27 mouse cellular contexts compared by ENCODE assay signal in the genomic region with DNA sequence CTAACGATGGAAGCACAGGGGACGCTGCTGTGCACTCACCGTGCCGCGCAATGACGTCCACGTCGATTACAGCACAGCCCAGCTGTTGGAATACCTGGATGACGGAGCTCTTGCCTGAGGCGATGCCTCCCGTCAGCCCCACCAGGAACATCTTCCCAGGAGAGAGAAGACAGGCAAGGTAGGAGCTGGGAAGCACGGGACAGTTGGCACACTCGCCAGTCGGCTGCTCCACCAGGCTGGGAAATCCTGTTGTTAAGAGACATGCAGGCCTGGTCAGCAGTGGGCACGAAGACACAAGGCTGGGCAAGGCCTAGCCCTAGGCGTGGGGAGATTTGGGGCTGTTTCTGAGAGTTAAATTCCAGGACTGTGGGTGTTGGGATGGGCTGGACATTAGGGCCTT. TPM values are rescaled to one million over a fixed set of nuclear protein-coding genes. Genes with fewer than 3 reads are reported as not detected.
DNase-seq lines count a peak whose midpoint lies in the region; ATAC-seq and TF ChIP-seq lines count a peak whose summit lies in the region.
"Had no signal": no experiment of that assay in that cellular context is flagged by ENCODE, and none has a peak within 500 bp of the region (broad histone marks: within the 10 kb centered on the region; RNA-seq: fewer than 3 reads in every experiment).

No protein-coding gene starts in this region.

- no peak for TF ChIP-seq EP300 in MEL (IDR thresholded peaks at IDR 0.05; ENCODE audit: low read depth in 1 of 2, low read length in 2 of 2)

- TF ChIP-seq RAD21 in MEL (IDR thresholded peaks at IDR 0.05; ENCODE audit: low read depth, low read length) = no peak

- H3K79me2 ChIP-seq in C2C12 (ENCODE audit: control insufficient read depth, insufficient read depth) (peaks cover 50% of the 10 kb centered on the region), MEL (ENCODE audit: control insufficient read depth, insufficient read depth, low read length, poor library complexity) (peaks cover 2% of the 10 kb centered on the region)

- H3K27me3 ChIP-seq in heart, embryonic 10.5 days (ENCODE audit: insufficient read depth, poor library complexity, severe bottlenecking) = no peaks in the 10 kb centered on the region
- H3K27me3 ChIP-seq in lung, embryonic 15.5 days = no peaks in the 10 kb centered on the region
- H3K27me3 ChIP-seq in C2C12 (ENCODE audit: control insufficient read depth, insufficient read depth, insufficient read length) = no peaks in the 10 kb centered on the region
- H3K27me3 ChIP-seq in MEL (ENCODE audit: control insufficient read depth in 1 of 2, insufficient read depth in 2 of 2, low read length in 2 of 2) = no peaks in the 10 kb centered on the region
- H3K27me3 ChIP-seq: forebrain, embryonic 13.5 days; intestine, embryonic 15.5 days; midbrain, embryonic 15.5 days; neural tube, embryonic 13.5 days had no signal

- peaks cover 63% of the 10 kb centered on the region for H3K36me3 ChIP-seq in heart, embryonic 10.5 days
- H3K36me3 ChIP-seq in lung, embryonic 15.5 days = peaks cover 54% of the 10 kb centered on the region
- H3K36me3 ChIP-seq in C2C12 (ENCODE audit: control insufficient read depth, insufficient read depth) = peaks cover 30% of the 10 kb centered on the region
- H3K36me3 ChIP-seq in MEL (ENCODE audit: control insufficient read depth in 1 of 2, insufficient read depth in 2 of 2, low read length in 2 of 2) = peaks cover 5 to 23% of the 10 kb centered on the region in 2 experiments; a peak in 3 of 4 replicates

- peaks cover 32% of the 10 kb centered on the region for H3K79me3 ChIP-seq in C2C12 (ENCODE audit: low read depth)

- DNase-seq in heart, embryonic 10.5 days (ENCODE audit: low spot score) = no peak
- no peak for DNase-seq in heart, postnatal 4 days
- DNase-seq in lung, postnatal 25 days (ENCODE audit: low spot score) = no peak
- no peak for DNase-seq in MEL (ENCODE audit: low read depth, low spot score)
- no peak for DNase-seq in right cerebral cortex, postnatal 36 days (ENCODE audit: low spot score in 2 of 2)
- DNase-seq: adrenal gland, adult 8-10 months; cerebellum, adult 2 months; cerebellum, postnatal 14 days; gastrocnemius, postnatal 25 days; heart, postnatal 10 days; kidney, adult 8-10 months; kidney, postnatal 4 days; liver; lung, postnatal 36 days had no signal

- no peak overlapping the region for H3K4me2 ChIP-seq in lung, embryonic 15.5 days
- H3K4me2 ChIP-seq: forebrain, embryonic 13.5 days; heart, embryonic 11.5 days; intestine, embryonic 15.5 days; lung, embryonic 14.5 days; midbrain, embryonic 15.5 days; neural tube, embryonic 13.5 days had no signal

- no peak for TF ChIP-seq CTCF in C2C12 (IDR thresholded peaks at IDR 0.05; ENCODE audit: control insufficient read depth, insufficient read depth, insufficient read length)
- TF ChIP-seq CTCF in MEL (IDR thresholded peaks at IDR 0.05 in 2 of 3, conservative IDR thresholded peaks at IDR 0.05 in 1 of 3; ENCODE audit: control insufficient read depth in 1 of 3, insufficient read depth in 1 of 3, low read depth in 2 of 3, low read length in 3 of 3, poor library complexity in 1 of 3, severe bottlenecking in 1 of 3) = no peak

- ATAC-seq in lung, embryonic 15.5 days (ENCODE audit: borderline replicate concordance, extremely low read depth, low FRiP score, low TSS enrichment) = no peak
- ATAC-seq: forebrain, embryonic 13.5 days; hindbrain, embryonic 16.5 days; intestine, embryonic 15.5 days; midbrain, embryonic 15.5 days had no signal

- peaks cover 47% of the 10 kb centered on the region for H3K4me1 ChIP-seq in heart, embryonic 10.5 days
- peaks cover 40% of the 10 kb centered on the region for H3K4me1 ChIP-seq in lung, embryonic 15.5 days
- peaks cover 17 to 26% of the 10 kb centered on the region in 2 experiments for H3K4me1 ChIP-seq in MEL (ENCODE audit: control insufficient read depth in 1 of 2, insufficient read depth in 2 of 2, low read length in 2 of 2)

- WGBS in heart, embryonic 10.5 days = 90% methylated on average over 16 of the region's 16 CpGs
- 83% methylated on average over 16 of the region's 16 CpGs for WGBS in lung, embryonic 15.5 days

- TF ChIP-seq POLR2A in MEL (IDR thresholded peaks at IDR 0.05; ENCODE audit: control insufficient read depth in 1 of 2, insufficient read depth in 1 of 2, low read depth in 1 of 2, low read length in 2 of 2, poor library complexity in 1 of 2) = no peak

- no peaks in the 10 kb centered on the region for H3K9me3 ChIP-seq in heart, embryonic 10.5 days
- H3K9me3 ChIP-seq in lung, embryonic 15.5 days = no peaks in the 10 kb centered on the region
- H3K9me3 ChIP-seq in MEL (replicated peaks; ENCODE audit: insufficient read depth, low read length) = no peaks in the 10 kb centered on the region
- H3K9me3 ChIP-seq: forebrain, embryonic 13.5 days; hindbrain, embryonic 10.5 days; intestine, embryonic 15.5 days; midbrain, embryonic 15.5 days; neural tube, embryonic 13.5 days had no signal

- H3ac ChIP-seq in C2C12 (ENCODE audit: control insufficient read depth, insufficient read length, low read depth) = peak overlapping the region; percentile 8

- peak overlapping the region; percentile 79; the same call in 1 of the 2 replicates for H3K27ac ChIP-seq in heart, embryonic 10.5 days
- H3K27ac ChIP-seq in lung, embryonic 15.5 days = no peak overlapping the region
- peak overlapping the region; percentile 99; the same call in 1 of the 2 replicates for H3K27ac ChIP-seq in MEL (ENCODE audit: control insufficient read depth, low read depth, low read length)
- H3K27ac ChIP-seq: intestine, embryonic 15.5 days; kidney, postnatal 0 days; liver, embryonic 14.5 days; midbrain, embryonic 15.5 days; neural tube, embryonic 13.5 days had no signal

- no peak overlapping the region for H3K4me3 ChIP-seq in heart, embryonic 10.5 days
- no peak overlapping the region for H3K4me3 ChIP-seq in lung, embryonic 15.5 days
- H3K4me3 ChIP-seq in C2C12 (ENCODE audit: insufficient read depth, poor library complexity, severe bottlenecking) (peak overlapping the region; percentile 7), MEL (ENCODE audit: control insufficient read depth in 1 of 2, insufficient read depth in 1 of 2, low read depth in 2 of 2, low read length in 2 of 2) (no peak overlapping the region)
- H3K4me3 ChIP-seq: forebrain, embryonic 13.5 days; hindbrain, embryonic 10.5 days; intestine, embryonic 15.5 days; midbrain, embryonic 15.5 days; neural tube, embryonic 13.5 days had no signal

- peak overlapping the region; percentile 19; the same call in 1 of the 2 replicates for H3K9ac ChIP-seq in lung, embryonic 15.5 days
- H3K9ac ChIP-seq in MEL (ENCODE audit: control insufficient read depth, low read depth, low read length, poor library complexity, severe bottlenecking) = no peak overlapping the region
- H3K9ac ChIP-seq: forebrain, embryonic 13.5 days; intestine, embryonic 15.5 days; liver, embryonic 14.5 days; lung, embryonic 14.5 days; midbrain, embryonic 15.5 days; neural tube, embryonic 13.5 days had no signal

TF ChIP-seq in C2C12, 6 proteins besides CTCF, POLR2A, EP300 and RAD21:
- no peak for TF ChIP-seq USF1 (IDR thresholded peaks at IDR 0.05; ENCODE audit: low read depth)
- peak; percentile 33 for TF ChIP-seq MAX (IDR thresholded peaks at IDR 0.05)

TF ChIP-seq in MEL, 35 proteins besides CTCF, POLR2A, EP300 and RAD21 (continues in another document):
- TF ChIP-seq ZKSCAN1 (IDR thresholded peaks at IDR 0.05; ENCODE audit: low read depth, low read length) = no peak
- no peak for TF ChIP-seq ETS1 (IDR thresholded peaks at IDR 0.05; ENCODE audit: low read depth, low read length)
- no peak for TF ChIP-seq POLR2AphosphoS2 (IDR thresholded peaks at IDR 0.05; ENCODE audit: low read length)
- no peak for TF ChIP-seq NRF1 (IDR thresholded peaks at IDR 0.05; ENCODE audit: insufficient read depth, low read depth, low read length, poor library complexity, severe bottlenecking)
- TF ChIP-seq MYB (IDR thresholded peaks at IDR 0.05; ENCODE audit: low read depth, low read length) = no peak
- TF ChIP-seq RCOR1 (IDR thresholded peaks at IDR 0.05; ENCODE audit: low read depth, low read length) = no peak
- TF ChIP-seq POLR2AphosphoS5 (IDR thresholded peaks at IDR 0.05; ENCODE audit: borderline replicate concordance, low read depth, low read length) = no peak
- TF ChIP-seq ZNF384 (IDR thresholded peaks at IDR 0.05; ENCODE audit: low read depth, low read length) = no peak
- TF ChIP-seq ZC3H11A (IDR thresholded peaks at IDR 0.05; ENCODE audit: low read depth, low read length) = no peak
- no peak for TF ChIP-seq CHD2 (IDR thresholded peaks at IDR 0.05; ENCODE audit: low read length)
- TF ChIP-seq ZMIZ1 (IDR thresholded peaks at IDR 0.05; ENCODE audit: low read depth, low read length) = no peak
- no peak for TF ChIP-seq USF2 (IDR thresholded peaks at IDR 0.05; ENCODE audit: borderline replicate concordance in 1 of 2, insufficient read depth in 1 of 2, low read depth in 1 of 2, low read length in 2 of 2)
- no peak for TF ChIP-seq GATA1 (IDR thresholded peaks at IDR 0.05; ENCODE audit: low read depth, low read length)

RNA-seq across cellular contexts. Expression of a gene that starts 27.9 kb away (rescaled TPM):
- 58.4 and 59.0 TPM in 2 replicates for polyA plus RNA-seq in heart, embryonic 10.5 days (2016; fragmentation: Nextera tagmentation; extraction: Ambion mirVana)
- 10 to 100 TPM; 57.6 to 62.7 TPM for total RNA-seq in heart, postnatal 4 days (2021)
- polyA plus RNA-seq in lung, embryonic 15.5 days (2015; fragmentation: Nextera tagmentation; extraction: Ambion mirVana) = 56.8 and 59.9 TPM in 2 replicates
- 64.9 TPM for polyA plus RNA-seq in C2C12 (2012; fragmentation: generic; extraction: Trizol)
- total RNA-seq in MEL (2012; rRNA removed) = 70.5 and 85.1 TPM in 2 replicates
- polyA plus RNA-seq in MEL (2012; ENCODE audit: insufficient read depth in 1 of 2, insufficient read length in 2 of 2, low read depth in 1 of 2, low replicate concordance in 2 of 2, missing spikeins in 1 of 2) = 100 to 1,000 TPM in 1 of 2 experiments, 10 to 100 TPM in 1; 29.8 to 147 TPM

RNA-seq across cellular contexts. Expression of a gene that starts 28.0 kb away (rescaled TPM):
- 113 and 137 TPM in 2 replicates for polyA plus RNA-seq in heart, embryonic 10.5 days (2016; fragmentation: Nextera tagmentation; extraction: Ambion mirVana)
- 10 to 100 TPM; 76.4 to 77.9 TPM for total RNA-seq in heart, postnatal 4 days (2021)
- 147 and 150 TPM in 2 replicates for polyA plus RNA-seq in lung, embryonic 15.5 days (2015; fragmentation: Nextera tagmentation; extraction: Ambion mirVana)
- 185 TPM for polyA plus RNA-seq in C2C12 (2012; fragmentation: generic; extraction: Trizol)
- total RNA-seq in MEL (2012; rRNA removed) = 15.6 and 16.2 TPM in 2 replicates
- polyA plus RNA-seq in MEL (2012; ENCODE audit: insufficient read depth in 1 of 2, insufficient read length in 2 of 2, low read depth in 1 of 2, low replicate concordance in 2 of 2, missing spikeins in 1 of 2) = 100 to 1,000 TPM in 1 of 2 experiments, 10 to 100 TPM in 1; 82.3 to 112 TPM

RNA-seq across cellular contexts. Expression of a gene that starts 53.6 kb away (rescaled TPM):
- polyA plus RNA-seq in heart, embryonic 10.5 days (2016; fragmentation: Nextera tagmentation; extraction: Ambion mirVana) = 0.34 and 0.98 TPM in 2 replicates
- total RNA-seq in heart, postnatal 4 days (2021) = under 1 TPM; 0.36 to 0.55 TPM
- polyA plus RNA-seq in lung, embryonic 15.5 days (2015; fragmentation: Nextera tagmentation; extraction: Ambion mirVana) = 1.4 and 1.8 TPM in 2 replicates
- 0.87 TPM for polyA plus RNA-seq in C2C12 (2012; fragmentation: generic; extraction: Trizol)
- total RNA-seq in MEL (2012; rRNA removed) = not detected in 2 replicates
- polyA plus RNA-seq in MEL (2012; ENCODE audit: insufficient read depth in 1 of 2, insufficient read length in 2 of 2, low read depth in 1 of 2, low replicate concordance in 2 of 2, missing spikeins in 1 of 2) = not detected
- total RNA-seq: megakaryocyte, adult 5-6 weeks had no signal
